Mouse (Mus musculus) embryonic facial prominence, embryonic 13.5 days (tissue): ENCODE measurements around the gene Ak8. TPM values are rescaled to one million over a fixed set of nuclear protein-coding genes. Genes with fewer than 3 reads are reported as not detected.

Experiments
- ATAC-seq: fragments of 200-750 bp; cut with Nextera tagmentation; 2 replicates; pipeline ENCODE4 v1.8.0; 2017; ENCODE audit warnings: low read depth; ENCODE audit not compliant: insufficient number of reproducible peaks, insufficient read depth, low FRiP score, low TSS enrichment
- H3K27ac ChIP-seq: fragments of 300-500 bp; sonication (generic); 2 replicates; pipeline ENCODE4 v1.5.1; 2015; ENCODE audit warnings: moderate library complexity, mild to moderate bottlenecking, inconsistent platforms
- H3K27me3 ChIP-seq: fragments of 300-500 bp; sonication (generic); 2 replicates; pipeline ENCODE4 v1.6.1; 2015; ENCODE audit warnings: mild to moderate bottlenecking, inconsistent platforms
- H3K36me3 ChIP-seq: fragments of 300-500 bp; sonication (generic); 2 replicates; pipeline ENCODE4 v1.6.1; 2015; ENCODE audit warnings: mild to moderate bottlenecking, inconsistent platforms
- H3K4me1 ChIP-seq: fragments of 300-500 bp; sonication (generic); 2 replicates; pipeline ENCODE4 v1.6.1; 2015; ENCODE audit warnings: inconsistent platforms
- H3K4me2 ChIP-seq: fragments of 300-500 bp; sonication (generic); 2 replicates; pipeline ENCODE4 v1.6.1; 2015; ENCODE audit warnings: moderate library complexity, mild to moderate bottlenecking, inconsistent platforms
- H3K4me3 ChIP-seq: fragments of 300-500 bp; sonication (generic); 2 replicates; pipeline ENCODE4 v1.5.1; 2015; ENCODE audit warnings: mild to moderate bottlenecking, inconsistent platforms
- H3K9ac ChIP-seq: fragments of 300-500 bp; sonication (generic); 2 replicates; pipeline ENCODE4 v1.6.1; 2015; ENCODE audit warnings: mild to moderate bottlenecking, inconsistent platforms
- H3K9me3 ChIP-seq: fragments of 300-500 bp; sonication (generic); 2 replicates; pipeline ENCODE4 v1.6.1; 2016; ENCODE audit warnings: inconsistent platforms
- WGBS: fragments of 180-500 bp; shearing (Covaris S2); methylation state at CpG from one replicate; pipeline ENCODE4 v1.1.7; 2015; ENCODE audit warnings: mixed read lengths; 5-methylcytosine and 5-hydroxymethylcytosine counted together
- microRNA-seq: library from miRNA; unstranded; fragments of <30 nt; microRNA quantifications from one replicate; pipeline ENCODE4, GENCODE M21; 2016
- polyA plus RNA-seq: library from polyadenylated mRNA; unstranded; fragments of >200 nt; fragmentation: Nextera tagmentation; extraction: Ambion mirVana; gene quantifications from 2 replicates; pipeline ENCODE4 v1.2.1, GENCODE M21; 2015

Ak8 gene
- polyA plus RNA-seq, 1 experiment from 2014 or later, result 0.90 TPM

DNA sequence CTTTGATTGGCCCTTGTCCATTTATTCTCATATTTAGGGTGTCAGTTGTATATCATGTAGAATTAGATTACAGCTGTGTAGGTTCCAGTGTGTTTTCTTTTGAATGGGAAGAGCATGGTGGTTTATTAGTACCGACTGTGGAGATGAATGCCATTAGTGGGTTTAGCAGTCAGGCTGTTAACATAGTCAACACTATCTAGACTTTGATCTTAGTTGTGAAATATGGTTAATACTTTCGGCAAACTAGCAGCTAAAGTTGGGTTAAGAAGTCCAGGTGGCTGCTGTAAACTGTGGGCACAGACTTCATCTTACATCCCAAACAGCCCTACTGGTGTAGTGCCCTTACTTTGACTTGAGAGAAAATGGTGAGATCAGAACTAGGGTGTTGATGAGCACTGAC, 148.9 kb downstream of the Ak8 start:
- no peak overlapping the region for H3K9ac ChIP-seq
- H3K4me3 ChIP-seq, result no peak overlapping the region
- H3K27ac ChIP-seq, result no peak overlapping the region
- no peaks in the 10 kb centered on the region for H3K27me3 ChIP-seq
- ATAC-seq, result no peak
- H3K4me1 ChIP-seq, result 0 out of 2 replicates have a peak, but pooled peaks cover 2% of the 10 kb centered on the region
- no peak overlapping the region for H3K4me2 ChIP-seq
- peaks cover 69% of the 10 kb centered on the region for H3K36me3 ChIP-seq
- no peaks in the 10 kb centered on the region for H3K9me3 ChIP-seq
- WGBS, result 90% methylated on average over 2 of the region's 2 CpGs

GRCm38 (mm10) chr2:28852594-28852993, 152.6 kb downstream of the Ak8 start:
- peaks cover 65% of the 10 kb centered on the region for H3K36me3 ChIP-seq
- WGBS, result 94% methylated on average over 3 of the region's 3 CpGs

GRCm38 (mm10) chr2:28855773-28856172, 155.8 kb downstream of the Ak8 start:
- Histone ChIP-seq H3K36me3 (peaks cover 59% of the 10 kb centered on the region), H3K9ac (no peak overlapping the region), H3K4me1 (no peaks in the 10 kb centered on the region), H3K4me2 (no peak overlapping the region), H3K4me3 (no peak overlapping the region), H3K27me3 (no peaks in the 10 kb centered on the region), H3K27ac (no peak overlapping the region), H3K9me3 (no peaks in the 10 kb centered on the region)
- WGBS, result 96% methylated on average over 2 of the region's 2 CpGs
- no peak for ATAC-seq

More at GRCm38 (mm10) chr2:28852594-28852993, 152.6 kb downstream of the Ak8 start:
- Histone ChIP-seq H3K27ac (no peak overlapping the region), H3K4me1 (no peaks in the 10 kb centered on the region), H3K9ac (no peak overlapping the region), H3K4me2 (no peak overlapping the region), H3K27me3 (no peaks in the 10 kb centered on the region), H3K4me3 (no peak overlapping the region), H3K9me3 (no peaks in the 10 kb centered on the region)
- no peak for ATAC-seq

GRCm38 (mm10) chr2:28859303-28859702, 159.3 kb downstream of the Ak8 start:
- H3K4me2 ChIP-seq, result no peak overlapping the region
- H3K36me3 ChIP-seq, result peaks cover 82% of the 10 kb centered on the region
- H3K9me3 ChIP-seq, result no peaks in the 10 kb centered on the region
- no peaks in the 10 kb centered on the region for H3K4me1 ChIP-seq
- no peaks in the 10 kb centered on the region for H3K27me3 ChIP-seq
- H3K9ac ChIP-seq, result no peak overlapping the region
- no peak overlapping the region for H3K4me3 ChIP-seq
- WGBS, result 88% methylated on average over 4 of the region's 4 CpGs
- ATAC-seq, result no peak
- H3K27ac ChIP-seq, result no peak overlapping the region

DNA sequence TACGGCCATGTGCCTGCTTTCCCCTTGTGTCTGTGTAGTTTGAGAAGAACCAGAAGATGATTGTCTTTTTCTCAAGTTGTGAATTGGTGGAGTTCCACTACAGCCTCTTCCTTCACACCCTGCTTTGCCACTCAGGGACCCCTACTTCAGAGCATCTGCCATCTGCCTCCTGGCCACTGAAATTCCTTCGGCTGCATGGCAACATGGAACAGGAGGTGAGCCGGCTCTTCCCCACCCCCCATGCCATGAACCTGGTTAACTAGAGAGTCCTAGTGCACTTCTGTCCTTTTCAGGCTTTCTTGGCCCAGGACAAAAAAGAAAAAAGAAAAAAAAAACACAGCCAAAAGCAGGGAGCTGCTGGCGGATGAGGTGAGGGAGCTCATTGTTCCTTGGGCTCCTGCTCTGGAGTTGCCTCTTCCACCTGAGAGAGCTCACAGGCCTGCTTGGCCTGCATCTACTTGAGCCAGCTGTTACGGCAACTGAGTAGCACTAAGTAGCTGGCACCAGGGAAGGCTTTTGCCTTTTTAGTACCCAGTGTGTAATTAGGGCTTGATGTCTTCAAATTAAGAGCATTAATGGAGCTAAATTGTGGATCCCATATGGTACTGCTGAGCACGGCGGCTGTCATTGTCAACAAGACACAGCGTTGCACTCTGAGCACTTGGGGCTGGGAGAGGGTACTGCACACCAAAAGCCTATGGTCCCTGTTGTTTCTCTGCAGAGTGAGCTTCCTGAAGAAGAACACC, 160.9 kb downstream of the Ak8 start:
- Histone ChIP-seq H3K36me3 (peaks cover 83% of the 10 kb centered on the region), H3K4me2 (no peak overlapping the region), H3K4me3 (no peak overlapping the region), H3K9ac (no peak overlapping the region), H3K4me1 (no peaks in the 10 kb centered on the region), H3K9me3 (no peaks in the 10 kb centered on the region), H3K27ac (no peak overlapping the region), H3K27me3 (no peaks in the 10 kb centered on the region)
- 94% methylated on average over 8 of the region's 8 CpGs for WGBS
- no peak for ATAC-seq

Small RNA genes within 50 kb of the gene (microRNA-seq; reads per million reads assigned to microRNA genes)
- 0.92 reads per million for gene Mir3088

Other genes starting within 250 kb of the Ak8 start
- gene 1700007K13Rik, start 233.8 kb upstream of the Ak8 start, polyA plus RNA-seq, result 0.91 and 1.7 TPM in 2 replicates
- 57.4 and 61.5 TPM in 2 replicates for gene Mrps2, start 232.1 kb upstream of the Ak8 start, polyA plus RNA-seq
- 0.35 and 0.58 TPM in 2 replicates for gene Gbgt1, start 203.3 kb upstream of the Ak8 start, polyA plus RNA-seq
- 1.4 TPM in 1 of 2 replicates, not detected in the other for gene Gm10134, start 194.1 kb upstream of the Ak8 start, polyA plus RNA-seq
- gene Ralgds, start 187.0 kb upstream of the Ak8 start, polyA plus RNA-seq, result 56.9 and 61.3 TPM in 2 replicates
- gene Cel, start 136.8 kb upstream of the Ak8 start, polyA plus RNA-seq, result 0.17 TPM in 1 of 2 replicates, not detected in the other
- 50.4 and 51.6 TPM in 2 replicates for gene Gtf3c5, start 116.4 kb upstream of the Ak8 start, polyA plus RNA-seq
- gene Gfi1b, start 78.2 kb upstream of the Ak8 start, polyA plus RNA-seq, result 0.77 and 0.84 TPM in 2 replicates
- 23.7 and 23.9 TPM in 2 replicates for gene Tsc1, start 58.9 kb upstream of the Ak8 start, polyA plus RNA-seq
- gene Spaca9, start 437 bp upstream of the Ak8 start, polyA plus RNA-seq, result 0.89 and 1.1 TPM in 2 replicates
- 17.2 and 18.2 TPM in 2 replicates for gene Gtf3c4, start 140.2 kb downstream of the Ak8 start, polyA plus RNA-seq
- 16.5 and 16.9 TPM in 2 replicates for gene Ddx31, start 140.2 kb downstream of the Ak8 start, polyA plus RNA-seq
- gene Barhl1, start 216.5 kb downstream of the Ak8 start, polyA plus RNA-seq, result 0.14 TPM in 1 of 2 replicates, not detected in the other